ENCODE assay signal across 11 mouse cellular contexts in the genomic region with DNA sequence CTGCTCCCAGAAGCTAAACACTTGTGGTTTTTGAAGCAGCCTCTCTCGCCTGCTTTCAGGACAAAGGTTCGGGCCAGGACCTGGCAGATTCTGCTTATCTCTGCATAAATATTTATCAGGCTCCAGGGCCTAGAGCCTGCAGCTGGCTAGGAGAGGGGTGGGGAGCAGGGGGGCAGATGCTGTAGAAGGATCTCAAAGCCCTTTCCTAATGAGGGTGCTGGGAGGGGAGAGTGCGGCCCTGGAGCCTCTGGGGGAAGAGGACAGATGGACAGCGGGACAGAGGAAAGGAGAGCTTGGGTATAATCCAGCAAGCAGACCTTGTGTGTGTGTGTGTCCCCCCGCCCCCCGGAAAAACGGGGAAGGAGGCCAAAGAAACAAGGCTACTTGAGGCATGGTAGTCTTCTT. TPM values are rescaled to one million over a fixed set of nuclear protein-coding genes. Genes with fewer than 3 reads are reported as not detected.
DNase-seq lines count a peak whose midpoint lies in the region; ATAC-seq and TF ChIP-seq lines count a peak whose summit lies in the region.
"Had no signal": no experiment of that assay in that cellular context is flagged by ENCODE, and none has a peak within 500 bp of the region (broad histone marks: within the 10 kb centered on the region; RNA-seq: fewer than 3 reads in every experiment).

No protein-coding gene starts in this region.

- 17% methylated on average over 7 of the region's 7 CpGs for WGBS in lung, embryonic 14.5 days
- WGBS in forebrain, embryonic 11.5 days = 23% methylated on average over 7 of the region's 7 CpGs
- 31% methylated on average over 7 of the region's 7 CpGs for WGBS in intestine, embryonic 16.5 days

- peaks cover 12% of the 10 kb centered on the region for H3K36me3 ChIP-seq in lung, embryonic 14.5 days (ENCODE audit: insufficient read depth)
- peaks cover 9% of the 10 kb centered on the region; the same call in 1 of the 2 replicates for H3K36me3 ChIP-seq in forebrain, embryonic 11.5 days (ENCODE audit: control insufficient read depth, insufficient read depth, low read length)
- H3K36me3 ChIP-seq in intestine, embryonic 16.5 days (ENCODE audit: control insufficient read depth, insufficient read depth, low read length) = peaks cover 7% of the 10 kb centered on the region; the same call in 1 of the 2 replicates

- H3K4me3 ChIP-seq in lung, embryonic 14.5 days (ENCODE audit: low read depth, low read length) = no peak overlapping the region
- no peak overlapping the region for H3K4me3 ChIP-seq in forebrain, embryonic 11.5 days (ENCODE audit: low read depth, low read length)
- no peak overlapping the region for H3K4me3 ChIP-seq in intestine, embryonic 16.5 days (ENCODE audit: low read length)
- H3K4me3 ChIP-seq: gastrocnemius, adult 2 months had no signal

- DNase-seq in lung, embryonic 14.5 days = peak; percentile 51
- no peak for DNase-seq in lung, postnatal 36 days
- DNase-seq in forebrain, embryonic 11.5 days (ENCODE audit: low spot score) = no peak
- DNase-seq in retina, postnatal 1 day = peak; percentile 87
- DNase-seq in urinary bladder, postnatal 25 days (ENCODE audit: low spot score) = no peak
- no peak for DNase-seq in testis, postnatal 14 days (ENCODE audit: low spot score)
- DNase-seq in adrenal gland, postnatal 25 days = no peak
- DNase-seq: liver, postnatal 0 days had no signal

- peak overlapping the region; percentile 54 for H3K27ac ChIP-seq in lung, embryonic 14.5 days (ENCODE audit: low read depth)
- peak overlapping the region; percentile 39; the same call in 1 of the 2 replicates for H3K27ac ChIP-seq in forebrain, embryonic 11.5 days (ENCODE audit: low read depth, low read length)
- H3K27ac ChIP-seq in intestine, embryonic 16.5 days (ENCODE audit: low read length) = no peak overlapping the region; the same call in 1 of the 2 replicates
- H3K27ac ChIP-seq: gastrocnemius, adult 2 months had no signal

- TF ChIP-seq CTCF in lung, embryonic 14.5 days (IDR thresholded peaks at IDR 0.05; ENCODE audit: low read depth) = no peak

- peak overlapping the region; percentile 32 for H3K9ac ChIP-seq in lung, embryonic 14.5 days
- H3K9ac ChIP-seq in forebrain, embryonic 11.5 days (ENCODE audit: low read length) = peak overlapping the region; percentile 8; the same call in 1 of the 2 replicates
- no peak overlapping the region for H3K9ac ChIP-seq in intestine, embryonic 16.5 days (ENCODE audit: low read depth, low read length)
- H3K9ac ChIP-seq: liver, postnatal 0 days had no signal

- peak overlapping the region; percentile 12; the same call in 1 of the 2 replicates for H3K4me2 ChIP-seq in lung, embryonic 14.5 days
- H3K4me2 ChIP-seq in forebrain, embryonic 11.5 days (ENCODE audit: low read depth, low read length, severe bottlenecking) = no peak overlapping the region
- H3K4me2 ChIP-seq in intestine, embryonic 16.5 days (ENCODE audit: low read depth, low read length) = no peak overlapping the region

- H3K27me3 ChIP-seq in lung, embryonic 14.5 days (ENCODE audit: insufficient read depth, low read length) = peaks cover 15% of the 10 kb centered on the region; the same call in 1 of the 2 replicates
- peaks cover 3% of the 10 kb centered on the region; the same call in 1 of the 2 replicates for H3K27me3 ChIP-seq in forebrain, embryonic 11.5 days (ENCODE audit: control insufficient read depth, insufficient read depth, low read length)
- peaks cover 9% of the 10 kb centered on the region for H3K27me3 ChIP-seq in intestine, embryonic 16.5 days (replicated peaks; ENCODE audit: control insufficient read depth, insufficient read depth, low read length)

- no peaks in the 10 kb centered on the region for H3K9me3 ChIP-seq in lung, embryonic 14.5 days (ENCODE audit: low read depth, low read length)
- no peaks in the 10 kb centered on the region for H3K9me3 ChIP-seq in forebrain, embryonic 11.5 days (ENCODE audit: control insufficient read depth, low read length)
- H3K9me3 ChIP-seq in intestine, embryonic 16.5 days (ENCODE audit: control insufficient read depth, low read length) = no peaks in the 10 kb centered on the region

- ATAC-seq in lung, embryonic 14.5 days (ENCODE audit: insufficient read depth) = no peak
- no peak for ATAC-seq in forebrain, embryonic 11.5 days (replicated peaks; ENCODE audit: low FRiP score)
- ATAC-seq in intestine, embryonic 16.5 days = peak; percentile 19
- ATAC-seq: liver, postnatal 0 days had no signal

- peaks cover 26% of the 10 kb centered on the region for H3K4me1 ChIP-seq in lung, embryonic 14.5 days (ENCODE audit: insufficient read depth)
- H3K4me1 ChIP-seq in forebrain, embryonic 11.5 days (replicated peaks; ENCODE audit: control insufficient read depth, insufficient read depth, low read length) = peaks cover 40% of the 10 kb centered on the region
- peaks cover 23% of the 10 kb centered on the region for H3K4me1 ChIP-seq in intestine, embryonic 16.5 days (ENCODE audit: control insufficient read depth, insufficient read depth, low read length)

RNA-seq across cellular contexts. Expression of a gene that starts 24.3 kb away (rescaled TPM):
- polyA plus RNA-seq in lung, embryonic 14.5 days (2014; fragmentation: Nextera tagmentation; extraction: Ambion mirVana) = 16.7 and 22.1 TPM in 2 replicates
- 13.2 and 15.9 TPM in 2 replicates for polyA plus RNA-seq in forebrain, embryonic 11.5 days (2014; fragmentation: Nextera tagmentation; extraction: Ambion mirVana)
- 5.7 and 8.3 TPM in 2 replicates for polyA plus RNA-seq in intestine, embryonic 16.5 days (2015; fragmentation: Nextera tagmentation; extraction: Ambion mirVana)
- total RNA-seq in adrenal gland, postnatal 25 days (2021) = 23.1 and 23.6 TPM in 2 replicates

RNA-seq across cellular contexts. Expression of a gene that starts 36.2 kb away (rescaled TPM):
- 176 and 184 TPM in 2 replicates for polyA plus RNA-seq in lung, embryonic 14.5 days (2014; fragmentation: Nextera tagmentation; extraction: Ambion mirVana)
- polyA plus RNA-seq in forebrain, embryonic 11.5 days (2014; fragmentation: Nextera tagmentation; extraction: Ambion mirVana) = 198 and 206 TPM in 2 replicates
- 127 and 145 TPM in 2 replicates for polyA plus RNA-seq in intestine, embryonic 16.5 days (2015; fragmentation: Nextera tagmentation; extraction: Ambion mirVana)
- 135 and 149 TPM in 2 replicates for total RNA-seq in adrenal gland, postnatal 25 days (2021)

RNA-seq across cellular contexts. Expression of a gene that starts 55.1 kb away (rescaled TPM):
- polyA plus RNA-seq in lung, embryonic 14.5 days (2014; fragmentation: Nextera tagmentation; extraction: Ambion mirVana) = 0.72 and 0.89 TPM in 2 replicates
- 1.6 and 2.6 TPM in 2 replicates for polyA plus RNA-seq in forebrain, embryonic 11.5 days (2014; fragmentation: Nextera tagmentation; extraction: Ambion mirVana)
- 0.98 and 1.6 TPM in 2 replicates for polyA plus RNA-seq in intestine, embryonic 16.5 days (2015; fragmentation: Nextera tagmentation; extraction: Ambion mirVana)
- total RNA-seq in adrenal gland, postnatal 25 days (2021) = not detected in 2 replicates
- total RNA-seq: common myeloid progenitor, adult 5-6 weeks; gastrocnemius, adult 2 months had no signal

Comparison
In these comparisons a context has a peak if more than half of its experiments do, and no peak if none do; other contexts are left out.
1. DNase-seq: peak in lung, embryonic 14.5 days (single experiment) and retina, postnatal 1 day (single experiment); none in lung, postnatal 36 days (single experiment), forebrain, embryonic 11.5 days (single experiment), urinary bladder, postnatal 25 days (single experiment), testis, postnatal 14 days (single experiment) and adrenal gland, postnatal 25 days (single experiment).